Mouse (Mus musculus) limb, embryonic 11.5 days (tissue): ENCODE results near the gene Dlg2. TPM values are rescaled to one million over a fixed set of nuclear protein-coding genes. Genes with fewer than 3 reads are reported as not detected.

Experiments used
- ATAC-seq: fragments of 200-750 bp; cut with Nextera tagmentation; 2 replicates; pipeline ENCODE4 v1.8.0; 2017; ENCODE audit warnings: low read depth; ENCODE audit not compliant: insufficient number of reproducible peaks, low FRiP score, low TSS enrichment
- DNase-seq: peaks from one replicate; pipeline ENCODE4 v3.0.0-alpha.2; 2015; ENCODE audit warnings: low spot score
- H3K27ac ChIP-seq: fragments of 300-500 bp; sonication (generic); replicated peaks from 2 replicates; pipeline ENCODE4 v1.5.1; 2014; ENCODE audit warnings: low read depth, mild to moderate bottlenecking, low read length
- H3K27me3 ChIP-seq: fragments of 300-500 bp; sonication (generic); 2 replicates; pipeline ENCODE4 v1.6.1; 2014; ENCODE audit warnings: mild to moderate bottlenecking, low read length, mixed read lengths; ENCODE audit not compliant: control insufficient read depth, insufficient read depth
- H3K36me3 ChIP-seq: fragments of 300-500 bp; sonication (generic); 2 replicates; pipeline ENCODE4 v1.6.1; 2014; ENCODE audit warnings: mild to moderate bottlenecking, low read length, moderate library complexity, mixed read lengths; ENCODE audit not compliant: control insufficient read depth, insufficient read depth
- H3K4me1 ChIP-seq: fragments of 300-500 bp; sonication (generic); 2 replicates; pipeline ENCODE4 v1.6.1; 2014; ENCODE audit warnings: low read length, mixed read lengths; ENCODE audit not compliant: control insufficient read depth, insufficient read depth
- H3K4me2 ChIP-seq: fragments of 300-500 bp; sonication (generic); 2 replicates; pipeline ENCODE4 v1.6.1; 2014; ENCODE audit warnings: low read depth, mild to moderate bottlenecking, moderate library complexity; ENCODE audit not compliant: severe bottlenecking
- H3K4me3 ChIP-seq: fragments of 300-500 bp; sonication (generic); 2 replicates; pipeline ENCODE4 v1.5.1; 2014; ENCODE audit warnings: low read depth, low read length
- H3K9ac ChIP-seq: fragments of 300-500 bp; sonication (generic); 2 replicates; pipeline ENCODE4 v1.6.1; 2014; ENCODE audit warnings: mild to moderate bottlenecking, low read length
- H3K9me3 ChIP-seq: fragments of 300-500 bp; sonication (generic); 2 replicates; pipeline ENCODE4 v1.6.1; 2016; ENCODE audit warnings: low read length; ENCODE audit not compliant: control insufficient read depth
- WGBS: fragments of 180-500 bp; shearing (Covaris S2); extraction: QIAGEN DNeasy Blood & Tissue Kit; methylation state at CpG from one replicate; pipeline ENCODE4 v1.1.7; 2014; 5-methylcytosine and 5-hydroxymethylcytosine counted together
- polyA plus RNA-seq: library from polyadenylated mRNA; unstranded; fragments of >200 nt; fragmentation: Nextera tagmentation; extraction: Ambion mirVana; gene quantifications from 2 replicates; pipeline ENCODE4 v1.2.1, GENCODE M21; 2014

The Dlg2 gene
- polyA plus RNA-seq, 1 experiment from 2014 or later = 1.3 TPM

DNA sequence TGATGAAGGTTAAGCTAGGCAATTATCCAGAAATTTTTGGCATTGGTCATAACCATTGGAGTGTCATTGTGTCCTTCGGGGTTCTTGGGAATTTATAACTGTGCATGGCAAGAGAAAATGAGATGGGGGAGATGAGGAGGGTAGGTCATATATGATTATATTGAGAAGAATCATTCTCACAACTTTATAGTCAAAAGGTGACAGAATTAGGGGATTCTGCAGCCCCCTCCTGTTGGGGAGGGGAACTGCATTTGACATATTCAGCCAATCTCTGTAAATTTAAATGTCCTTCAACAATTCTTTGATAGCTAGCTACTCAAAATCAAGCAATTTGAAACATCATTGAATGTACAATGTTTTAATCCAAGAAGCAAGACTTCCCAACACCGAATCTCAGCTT, 1201.5 kb downstream of the Dlg2 start:
- no peaks in the 10 kb centered on the region for H3K36me3 ChIP-seq
- no peaks in the 10 kb centered on the region for H3K4me1 ChIP-seq
- no peaks in the 10 kb centered on the region for H3K9me3 ChIP-seq
- no peak overlapping the region for H3K4me3 ChIP-seq
- DNase-seq (no peak), ATAC-seq (no peak)
- no peak overlapping the region for H3K4me2 ChIP-seq
- WGBS = 64% methylated on average over 2 of the region's 2 CpGs
- H3K27ac ChIP-seq = no peak overlapping the region
- no peaks in the 10 kb centered on the region for H3K27me3 ChIP-seq
- no peak overlapping the region for H3K9ac ChIP-seq

DNA sequence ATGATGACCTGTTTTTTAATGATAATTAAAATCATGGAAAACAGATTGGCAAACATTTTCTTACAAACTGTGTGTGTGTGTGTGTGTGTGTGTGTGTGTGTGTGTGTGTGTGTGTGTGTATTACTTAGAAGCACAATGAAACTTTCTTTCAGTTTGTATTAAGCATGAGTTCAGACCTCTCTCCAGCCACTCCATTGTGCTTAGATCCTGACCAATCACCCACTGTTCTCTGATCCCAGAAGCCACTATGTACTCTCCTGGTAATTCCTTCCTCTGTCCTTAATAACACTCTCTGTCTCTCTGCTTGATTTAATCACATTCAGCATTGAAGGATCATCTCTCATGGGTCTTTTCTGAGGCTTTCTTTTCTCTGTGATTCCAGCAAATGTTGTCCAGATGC, 1211.5 kb downstream of the Dlg2 start:
- H3K4me2 ChIP-seq = no peak overlapping the region
- H3K27ac ChIP-seq = no peak overlapping the region
- DNase-seq (no peak), ATAC-seq (no peak)
- no peaks in the 10 kb centered on the region for H3K9me3 ChIP-seq
- H3K4me3 ChIP-seq = no peak overlapping the region
- H3K36me3 ChIP-seq = no peaks in the 10 kb centered on the region
- H3K27me3 ChIP-seq = no peaks in the 10 kb centered on the region
- H3K4me1 ChIP-seq = no peaks in the 10 kb centered on the region
- H3K9ac ChIP-seq = no peak overlapping the region

- no peak overlapping the region for H3K27ac ChIP-seq
- H3K9ac ChIP-seq = no peak overlapping the region
- H3K36me3 ChIP-seq = no peaks in the 10 kb centered on the region
- no peak for DNase-seq
- no peak for ATAC-seq
- WGBS = 85% methylated on average over 2 of the region's 2 CpGs
- no peak overlapping the region for H3K4me2 ChIP-seq
- H3K27me3 ChIP-seq = no peaks in the 10 kb centered on the region
- H3K4me1 ChIP-seq = no peaks in the 10 kb centered on the region
- H3K4me3 ChIP-seq = no peak overlapping the region
- no peaks in the 10 kb centered on the region for H3K9me3 ChIP-seq
These were observed 1213.4 kb downstream of the Dlg2 start for GRCm38 (mm10) chr7:91689829-91690228.

GRCm38 (mm10) chr7:91709853-91710252, 1233.4 kb downstream of the Dlg2 start:
- no peak for DNase-seq
- no peaks in the 10 kb centered on the region for H3K4me1 ChIP-seq
- no peak overlapping the region for H3K27ac ChIP-seq
- H3K27me3 ChIP-seq = no peaks in the 10 kb centered on the region
- H3K9me3 ChIP-seq = no peaks in the 10 kb centered on the region
- no peak for ATAC-seq
- H3K4me3 ChIP-seq = no peak overlapping the region
- H3K4me2 ChIP-seq = no peak overlapping the region
- WGBS = 84% methylated on average over 5 of the region's 5 CpGs
- no peak overlapping the region for H3K9ac ChIP-seq
- no peaks in the 10 kb centered on the region for H3K36me3 ChIP-seq

DNA sequence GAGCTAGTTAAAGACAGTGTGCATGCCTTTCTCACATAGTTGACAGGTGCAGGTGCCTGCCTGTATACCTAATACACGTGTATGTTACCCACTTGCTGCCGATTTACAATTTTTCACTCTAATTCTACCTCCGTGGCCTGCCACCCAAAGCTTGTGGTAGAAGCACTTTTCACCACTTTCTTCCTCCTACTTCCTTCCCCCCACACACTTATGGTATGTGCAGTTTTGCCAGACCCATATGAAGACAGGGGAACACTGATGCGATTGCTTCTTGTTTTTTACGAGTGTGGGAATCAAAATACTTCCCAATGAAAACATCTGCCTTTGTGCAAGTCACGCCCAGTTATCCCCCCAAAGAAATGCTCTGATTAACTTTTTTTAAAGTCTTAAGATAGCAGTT, 1234.7 kb downstream of the Dlg2 start:
- H3K27ac ChIP-seq = no peak overlapping the region
- ATAC-seq = no peak
- 83% methylated on average over 6 of the region's 6 CpGs for WGBS
- H3K4me1 ChIP-seq = no peaks in the 10 kb centered on the region
- no peak for DNase-seq
- no peaks in the 10 kb centered on the region for H3K9me3 ChIP-seq
- H3K4me2 ChIP-seq = no peak overlapping the region
- H3K27me3 ChIP-seq = no peaks in the 10 kb centered on the region
- H3K9ac ChIP-seq = no peak overlapping the region
- H3K4me3 ChIP-seq = no peak overlapping the region
- H3K36me3 ChIP-seq = no peaks in the 10 kb centered on the region

DNA sequence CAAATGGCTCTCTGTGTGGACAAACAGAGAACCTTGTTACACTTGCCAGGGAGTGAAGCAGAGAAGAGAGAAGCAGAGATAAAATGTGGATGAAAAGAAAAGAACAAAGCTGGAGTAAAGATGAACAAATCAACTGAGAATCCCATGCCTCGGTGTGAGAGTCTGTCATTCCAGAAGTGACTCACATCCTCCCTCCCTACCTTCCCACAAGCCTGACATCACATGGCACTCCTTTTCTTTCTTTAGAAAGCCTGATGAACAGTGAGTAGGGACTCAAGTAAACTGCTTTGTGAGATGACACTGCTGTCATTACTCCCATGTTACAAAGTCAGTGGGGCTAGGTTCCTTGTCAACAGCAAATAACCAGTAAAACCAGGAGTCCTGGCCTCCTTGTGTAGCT, 1239.3 kb downstream of the Dlg2 start:
- Histone ChIP-seq H3K9me3 (no peaks in the 10 kb centered on the region), H3K4me2 (no peak overlapping the region), H3K9ac (no peak overlapping the region), H3K27me3 (no peaks in the 10 kb centered on the region), H3K27ac (no peak overlapping the region), H3K4me3 (no peak overlapping the region), H3K36me3 (no peaks in the 10 kb centered on the region), H3K4me1 (no peaks in the 10 kb centered on the region)
- no peak for DNase-seq
- ATAC-seq = no peak
- WGBS = 79% methylated on average over 1 of the region's 1 CpGs

GRCm38 (mm10) chr7:91716696-91717095, 1240.2 kb downstream of the Dlg2 start:
- Histone ChIP-seq H3K9me3 (no peaks in the 10 kb centered on the region), H3K4me1 (no peaks in the 10 kb centered on the region), H3K4me3 (no peak overlapping the region), H3K4me2 (no peak overlapping the region), H3K36me3 (no peaks in the 10 kb centered on the region), H3K27me3 (no peaks in the 10 kb centered on the region), H3K9ac (no peak overlapping the region), H3K27ac (no peak overlapping the region)
- ATAC-seq (no peak), DNase-seq (no peak)
- WGBS = 79% methylated on average over 6 of the region's 6 CpGs

- H3K4me3 ChIP-seq = no peak overlapping the region
- H3K27ac ChIP-seq = no peak overlapping the region
- no peak overlapping the region for H3K4me2 ChIP-seq
- H3K9me3 ChIP-seq = no peaks in the 10 kb centered on the region
- no peaks in the 10 kb centered on the region for H3K4me1 ChIP-seq
- DNase-seq (no peak), ATAC-seq (no peak)
- no peaks in the 10 kb centered on the region for H3K27me3 ChIP-seq
- H3K36me3 ChIP-seq = no peaks in the 10 kb centered on the region
- H3K9ac ChIP-seq = no peak overlapping the region
These were observed 1243.8 kb downstream of the Dlg2 start for GRCm38 (mm10) chr7:91720318-91720717.

- no peaks in the 10 kb centered on the region for H3K9me3 ChIP-seq
- H3K4me1 ChIP-seq = no peaks in the 10 kb centered on the region
- H3K36me3 ChIP-seq = no peaks in the 10 kb centered on the region
- no peak overlapping the region for H3K27ac ChIP-seq
- ATAC-seq = no peak
- H3K27me3 ChIP-seq = no peaks in the 10 kb centered on the region
- H3K4me3 ChIP-seq = no peak overlapping the region
- no peak for DNase-seq
- H3K4me2 ChIP-seq = no peak overlapping the region
- H3K9ac ChIP-seq = no peak overlapping the region
- 63% methylated on average over 5 of the region's 5 CpGs for WGBS
These were observed 1247.9 kb downstream of the Dlg2 start for GRCm38 (mm10) chr7:91724397-91724796.
